Mouse (Mus musculus) midbrain, embryonic 10.5 days (tissue): ENCODE measurements around the gene Inpp1. TPM values are rescaled to one million over a fixed set of nuclear protein-coding genes. Genes with fewer than 3 reads are reported as not detected.

Source experiments
- DNase-seq: peaks from one replicate; pipeline ENCODE4 v3.0.0-alpha.2; 2017; ENCODE audit warnings: low spot score
- H3K27ac ChIP-seq: fragments of 300-500 bp; sonication (generic); replicated peaks from 2 replicates; pipeline ENCODE4 v1.5.1; 2016; ENCODE audit warnings: mild to moderate bottlenecking
- H3K27me3 ChIP-seq: fragments of 300-500 bp; sonication (generic); 2 replicates; pipeline ENCODE4 v1.6.1; 2016; ENCODE audit warnings: low read depth, mild to moderate bottlenecking; ENCODE audit not compliant: poor library complexity, severe bottlenecking
- H3K36me3 ChIP-seq: fragments of 300-500 bp; sonication (generic); 2 replicates; pipeline ENCODE4 v1.6.1; 2016; ENCODE audit warnings: mild to moderate bottlenecking, moderate library complexity
- H3K4me1 ChIP-seq: fragments of 300-500 bp; sonication (generic); 2 replicates; pipeline ENCODE4 v1.6.1; 2016
- H3K4me3 ChIP-seq: fragments of 300-500 bp; sonication (generic); 2 replicates; pipeline ENCODE4 v1.5.1; 2016; ENCODE audit warnings: mild to moderate bottlenecking, moderate library complexity
- H3K9me3 ChIP-seq: fragments of 300-500 bp; sonication (generic); replicated peaks from 2 replicates; pipeline ENCODE4 v1.6.1; 2016; ENCODE audit warnings: mild to moderate bottlenecking
- WGBS: fragments of 180-500 bp; shearing (Covaris S2); methylation state at CpG from one replicate; pipeline ENCODE4 v1.1.7; 2016; 5-methylcytosine and 5-hydroxymethylcytosine counted together
- polyA plus RNA-seq: library from polyadenylated mRNA; unstranded; fragments of >200 nt; fragmentation: Nextera tagmentation; extraction: Ambion mirVana; gene quantifications from 2 replicates; pipeline ENCODE4 v1.2.1, GENCODE M21; 2016

Gene Inpp1
- polyA plus RNA-seq, 1 experiment from 2014 or later, result 12.0 TPM

- Histone ChIP-seq H3K4me1 (no peaks in the 10 kb centered on the region), H3K9me3 (no peaks in the 10 kb centered on the region), H3K27me3 (no peaks in the 10 kb centered on the region), H3K4me3 (no peak overlapping the region), H3K27ac (no peak overlapping the region), H3K36me3 (no peaks in the 10 kb centered on the region)
- 77% methylated on average over 4 of the region's 4 CpGs for WGBS
- no peak for DNase-seq
Measured at GRCm38 (mm10) chr1:52763894-52764809, 53.3 kb downstream of the Inpp1 start.

GRCm38 (mm10) chr1:52758174-52758573 is 59.3 kb downstream of the Inpp1 start:
- no peak for DNase-seq
- peak overlapping the region; percentile 63 for H3K27ac ChIP-seq
- no peaks in the 10 kb centered on the region for H3K27me3 ChIP-seq
- 89% methylated on average over 1 of the region's 1 CpGs for WGBS
- H3K36me3 ChIP-seq, result no peaks in the 10 kb centered on the region
- H3K9me3 ChIP-seq, result no peaks in the 10 kb centered on the region
- H3K4me3 ChIP-seq, result no peak overlapping the region
- peaks cover 12% of the 10 kb centered on the region for H3K4me1 ChIP-seq

- H3K4me3 ChIP-seq, result no peak overlapping the region
- H3K4me1 ChIP-seq, result peaks cover 12% of the 10 kb centered on the region
- DNase-seq, result no peak
- no peaks in the 10 kb centered on the region for H3K36me3 ChIP-seq
- WGBS, result 89% methylated on average over 1 of the region's 1 CpGs
- no peaks in the 10 kb centered on the region for H3K27me3 ChIP-seq
- H3K27ac ChIP-seq, result no peak overlapping the region
- H3K9me3 ChIP-seq, result no peaks in the 10 kb centered on the region
Measured at GRCm38 (mm10) chr1:52754331-52754730, 63.2 kb downstream of the Inpp1 start.

GRCm38 (mm10) chr1:52753828-52754227 is 63.7 kb downstream of the Inpp1 start:
- H3K4me3 ChIP-seq, result no peak overlapping the region
- no peak overlapping the region for H3K27ac ChIP-seq
- H3K36me3 ChIP-seq, result no peaks in the 10 kb centered on the region
- no peaks in the 10 kb centered on the region for H3K9me3 ChIP-seq
- no peak for DNase-seq
- WGBS, result 81% methylated on average over 2 of the region's 2 CpGs
- H3K27me3 ChIP-seq, result no peaks in the 10 kb centered on the region
- peaks cover 12% of the 10 kb centered on the region for H3K4me1 ChIP-seq

- H3K9me3 ChIP-seq, result no peaks in the 10 kb centered on the region
Measured at GRCm38 (mm10) chr1:52752706-52753105, 64.8 kb downstream of the Inpp1 start.

GRCm38 (mm10) chr1:52751634-52752033 is 65.9 kb downstream of the Inpp1 start:
- H3K9me3 ChIP-seq, result no peaks in the 10 kb centered on the region
- no peaks in the 10 kb centered on the region for H3K36me3 ChIP-seq
- no peak overlapping the region for H3K27ac ChIP-seq
- no peak overlapping the region for H3K4me3 ChIP-seq
- no peak for DNase-seq
- 0 out of 2 replicates have a peak, but pooled peaks cover 3% of the 10 kb centered on the region for H3K4me1 ChIP-seq
- no peaks in the 10 kb centered on the region for H3K27me3 ChIP-seq
- 76% methylated on average over 1 of the region's 1 CpGs for WGBS

More at GRCm38 (mm10) chr1:52752706-52753105, 64.8 kb downstream of the Inpp1 start:
- H3K4me1 ChIP-seq, result 0 out of 2 replicates have a peak, but pooled peaks cover 3% of the 10 kb centered on the region
- 72% methylated on average over 3 of the region's 3 CpGs for WGBS
- no peaks in the 10 kb centered on the region for H3K36me3 ChIP-seq
- H3K4me3 ChIP-seq, result no peak overlapping the region
- no peak for DNase-seq
- no peaks in the 10 kb centered on the region for H3K27me3 ChIP-seq
- H3K27ac ChIP-seq, result no peak overlapping the region

GRCm38 (mm10) chr1:52749978-52750377 is 67.5 kb downstream of the Inpp1 start:
- H3K27ac ChIP-seq, result no peak overlapping the region
- WGBS, result 97% methylated on average over 1 of the region's 1 CpGs
- DNase-seq, result no peak
- H3K9me3 ChIP-seq, result no peaks in the 10 kb centered on the region
- no peaks in the 10 kb centered on the region for H3K4me1 ChIP-seq
- H3K4me3 ChIP-seq, result no peak overlapping the region
- no peaks in the 10 kb centered on the region for H3K27me3 ChIP-seq
- no peaks in the 10 kb centered on the region for H3K36me3 ChIP-seq

- H3K9me3 ChIP-seq, result no peaks in the 10 kb centered on the region
- 33% methylated on average over 3 of the region's 3 CpGs for WGBS
Measured at GRCm38 (mm10) chr1:52748260-52748659, 69.2 kb downstream of the Inpp1 start.

GRCm38 (mm10) chr1:52742567-52742966 is 74.9 kb downstream of the Inpp1 start:
- WGBS, result 85% methylated on average over 5 of the region's 5 CpGs
- Histone ChIP-seq H3K4me3 (no peak overlapping the region), H3K9me3 (no peaks in the 10 kb centered on the region), H3K4me1 (no peaks in the 10 kb centered on the region), H3K27me3 (no peaks in the 10 kb centered on the region), H3K36me3 (no peaks in the 10 kb centered on the region), H3K27ac (no peak overlapping the region)
- DNase-seq, result no peak

More at GRCm38 (mm10) chr1:52748260-52748659, 69.2 kb downstream of the Inpp1 start:
- Histone ChIP-seq H3K4me3 (no peak overlapping the region), H3K27ac (no peak overlapping the region), H3K36me3 (no peaks in the 10 kb centered on the region), H3K4me1 (no peaks in the 10 kb centered on the region), H3K27me3 (no peaks in the 10 kb centered on the region)
- peak; percentile 54 for DNase-seq

Other genes with a start within 250 kb of the Inpp1 start
- 8.7 and 9.8 TPM in 2 replicates for gene Nemp2, start 187.0 kb downstream of the Inpp1 start, polyA plus RNA-seq
- 1.2 and 2.9 TPM in 2 replicates for gene Mfsd6, start 90.2 kb downstream of the Inpp1 start, polyA plus RNA-seq
- gene Hibch, start 27.2 kb upstream of the Inpp1 start, polyA plus RNA-seq, result 23.2 and 26.7 TPM in 2 replicates
- gene 1700019D03Rik, start 202.5 kb upstream of the Inpp1 start, polyA plus RNA-seq, result 2.7 and 3.6 TPM in 2 replicates
- gene Mstn, start 244.0 kb upstream of the Inpp1 start, polyA plus RNA-seq, result 0.27 and 0.47 TPM in 2 replicates